Mouse (Mus musculus): ENCODE data around the gene Gkap1. TPM values are rescaled to one million over a fixed set of nuclear protein-coding genes. Genes with fewer than 3 reads are reported as not detected.

The Gkap1 gene
- polyA plus RNA-seq (2012; rRNA removed; ENCODE audit: low replicate concordance): 1.4 and 1.6 TPM in 2 replicates

GRCm38 (mm10) chr13:58275599-58275998 is at the start of gene Gkap1:
Gkap1 (minus strand) TSS chr13:58275699.

DNA sequence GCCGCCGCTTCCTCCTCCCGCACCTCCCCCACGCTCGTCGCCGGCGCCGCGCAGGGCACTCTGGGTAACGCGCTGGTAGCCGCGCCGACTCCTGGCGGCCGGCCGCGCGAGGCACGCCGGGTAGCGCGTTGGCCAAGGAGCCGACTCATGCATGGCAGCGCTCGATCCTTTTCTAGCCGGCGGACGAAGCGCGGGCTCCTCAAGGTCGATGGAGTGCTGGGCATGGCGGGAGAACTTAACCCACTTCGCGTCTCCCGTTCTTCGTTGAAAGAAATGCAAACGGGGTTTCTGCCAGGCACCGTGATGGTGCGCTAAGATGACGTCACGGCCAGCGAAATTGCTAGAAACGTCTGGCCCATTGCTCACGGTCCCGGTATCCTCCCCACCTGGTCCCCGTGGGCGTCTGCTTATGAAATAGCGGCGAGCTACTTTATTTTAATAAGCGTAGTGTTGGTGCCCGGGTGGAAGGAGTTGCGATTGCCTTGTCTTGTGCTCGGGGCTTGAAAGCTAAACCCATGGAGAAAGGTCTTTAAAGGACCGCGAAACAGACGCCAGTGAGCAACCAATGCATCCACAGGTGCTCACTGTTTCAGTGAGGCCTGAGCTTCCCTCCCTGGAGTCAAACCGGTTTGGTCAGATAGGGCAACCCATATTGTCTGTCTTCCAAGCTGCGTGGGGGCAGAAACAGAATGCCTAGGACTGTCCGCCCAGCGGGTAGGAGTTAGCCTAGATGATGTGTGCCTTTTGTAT is 59.7 kb downstream of the Gkap1 start, which contains the start of gene Ubqln1:
Gene Ubqln1 (minus strand): TSS at position 62 of the 750 bp plus-strand sequence.

Other genes with a start within 250 kb of the Gkap1 start
- gene Klhl3, start 162.1 kb downstream of the Gkap1 start, polyA plus RNA-seq (2012; rRNA removed; ENCODE audit: low replicate concordance): 0.19 and 0.32 TPM in 2 replicates
- 41.9 and 87.0 TPM in 2 replicates for gene Hnrnpa0, start 147.1 kb downstream of the Gkap1 start, polyA plus RNA-seq (2012; rRNA removed; ENCODE audit: low replicate concordance)
- 11.0 and 16.3 TPM in 2 replicates for gene Idnk, start 118.0 kb downstream of the Gkap1 start, polyA plus RNA-seq (2012; rRNA removed; ENCODE audit: low replicate concordance)
- gene Ubqln1, start 60.0 kb downstream of the Gkap1 start, polyA plus RNA-seq (2012; rRNA removed; ENCODE audit: low replicate concordance): 98.3 and 106 TPM in 2 replicates
- gene Kif27, start 83.4 kb upstream of the Gkap1 start, polyA plus RNA-seq (2012; rRNA removed; ENCODE audit: low replicate concordance): 0.24 TPM in 1 of 2 replicates, not detected in the other
- 52.3 and 222 TPM in 2 replicates for gene 2210016F16Rik, start 109.5 kb upstream of the Gkap1 start, polyA plus RNA-seq (2012; rRNA removed; ENCODE audit: low replicate concordance)
- gene Rmi1, start 126.5 kb upstream of the Gkap1 start, polyA plus RNA-seq (2012; rRNA removed; ENCODE audit: low replicate concordance): 0.87 and 3.5 TPM in 2 replicates
- 86.5 and 122 TPM in 2 replicates for gene Hnrnpk, start 127.6 kb upstream of the Gkap1 start, polyA plus RNA-seq (2012; rRNA removed; ENCODE audit: low replicate concordance)

Measured in duodenum, adult 2 months (tissue).